Mouse (Mus musculus): ENCODE results near the gene B4galt1.

B4galt1 gene

GRCm38 (mm10) chr4:40837451-40838285 lies 16.1 kb downstream of the B4galt1 start:
- DNase-seq: no peak

GRCm38 (mm10) chr4:40837008-40837407 lies 16.8 kb downstream of the B4galt1 start:
- DNase-seq: no peak

GRCm38 (mm10) chr4:40834872-40835271 lies 18.9 kb downstream of the B4galt1 start:
- no peak for DNase-seq

GRCm38 (mm10) chr4:40834232-40834786 lies 19.5 kb downstream of the B4galt1 start:
- DNase-seq: no peak

GRCm38 (mm10) chr4:40833381-40834231 lies 20.2 kb downstream of the B4galt1 start:
- no peak for DNase-seq

- no peak for DNase-seq
Observed at GRCm38 (mm10) chr4:40830530-40830929, 23.3 kb downstream of the B4galt1 start.

GRCm38 (mm10) chr4:40829654-40830400 lies 24.0 kb downstream of the B4galt1 start:
- DNase-seq: no peak

- no peak for DNase-seq
Observed at GRCm38 (mm10) chr4:40828910-40829309, 24.9 kb downstream of the B4galt1 start.

GRCm38 (mm10) chr4:40827926-40828325 lies 25.9 kb downstream of the B4galt1 start:
- no peak for DNase-seq

GRCm38 (mm10) chr4:40826810-40827209 lies 27.0 kb downstream of the B4galt1 start:
- no peak for DNase-seq

GRCm38 (mm10) chr4:40825981-40826380 lies 27.8 kb downstream of the B4galt1 start:
- no peak for DNase-seq

- DNase-seq: no peak
Observed at GRCm38 (mm10) chr4:40825146-40825545, 28.7 kb downstream of the B4galt1 start.

GRCm38 (mm10) chr4:40824505-40824904 lies 29.3 kb downstream of the B4galt1 start:
- no peak for DNase-seq

- no peak for DNase-seq
Observed at GRCm38 (mm10) chr4:40823664-40824063, 30.1 kb downstream of the B4galt1 start.

- DNase-seq: no peak
Observed at GRCm38 (mm10) chr4:40823151-40823550, 30.7 kb downstream of the B4galt1 start.

- DNase-seq: no peak
Observed at GRCm38 (mm10) chr4:40821303-40822023, 32.3 kb downstream of the B4galt1 start.

- DNase-seq: no peak
Observed at GRCm38 (mm10) chr4:40820903-40821302, 32.9 kb downstream of the B4galt1 start.

GRCm38 (mm10) chr4:40820024-40820423 lies 33.8 kb downstream of the B4galt1 start:
- no peak for DNase-seq

- no peak for DNase-seq
Observed at GRCm38 (mm10) chr4:40819151-40819550, 34.7 kb downstream of the B4galt1 start.

GRCm38 (mm10) chr4:40818421-40818820 lies 35.4 kb downstream of the B4galt1 start:
- DNase-seq: no peak

- DNase-seq: no peak
Observed at GRCm38 (mm10) chr4:40817936-40818335, 35.9 kb downstream of the B4galt1 start.

- DNase-seq: no peak
Observed at GRCm38 (mm10) chr4:40815775-40816372, 37.9 kb downstream of the B4galt1 start.
